Mouse (Mus musculus) stomach, postnatal 0 days (tissue): ENCODE results near the gene Bcl2l13. TPM values are rescaled to one million over a fixed set of nuclear protein-coding genes. Genes with fewer than 3 reads are reported as not detected.
"Not testable (repeated sequence)": the region's sequence is repeated elsewhere in the genome, so short reads cannot be mapped to it uniquely, and the experiment has no call there.

Experiments used
- ATAC-seq: fragments of 200-750 bp; cut with Nextera tagmentation; 2 replicates; pipeline ENCODE4 v1.8.0; 2017; ENCODE audit not compliant: low FRiP score, low TSS enrichment
- DNase-seq: peaks from one replicate; pipeline ENCODE4 v3.0.0-alpha.2; 2016; ENCODE audit warnings: low spot score
- H3K27ac ChIP-seq: fragments of 300-500 bp; sonication (generic); replicated peaks from 2 replicates; pipeline ENCODE4 v1.5.1; 2014; ENCODE audit warnings: mild to moderate bottlenecking, control low read depth
- H3K27me3 ChIP-seq: fragments of 300-500 bp; sonication (generic); 2 replicates; pipeline ENCODE4 v1.6.1; 2014; ENCODE audit warnings: low read length; ENCODE audit not compliant: control insufficient read depth, insufficient read depth
- H3K36me3 ChIP-seq: fragments of 300-500 bp; sonication (generic); 2 replicates; pipeline ENCODE4 v1.6.1; 2014; ENCODE audit warnings: low read length, mixed read lengths; ENCODE audit not compliant: control insufficient read depth, insufficient read depth
- H3K4me1 ChIP-seq: fragments of 300-500 bp; sonication (generic); replicated peaks from 2 replicates; pipeline ENCODE4 v1.6.1; 2014; ENCODE audit warnings: antibody characterized with exemption; ENCODE audit not compliant: control insufficient read depth, insufficient read depth
- H3K4me2 ChIP-seq: fragments of 300-500 bp; sonication (generic); replicated peaks from 2 replicates; pipeline ENCODE4 v1.6.1; 2014; ENCODE audit warnings: low read depth, mild to moderate bottlenecking, control low read depth, moderate library complexity
- H3K4me3 ChIP-seq: fragments of 300-500 bp; sonication (generic); 2 replicates; pipeline ENCODE4 v1.5.1; 2014; ENCODE audit warnings: low read depth, low read length, control low read depth
- H3K9ac ChIP-seq: fragments of 300-500 bp; sonication (generic); 2 replicates; pipeline ENCODE4 v1.6.1; 2014; ENCODE audit warnings: mild to moderate bottlenecking, low read length, control low read depth, mixed read lengths
- H3K9me3 ChIP-seq: fragments of 300-500 bp; sonication (generic); 2 replicates; pipeline ENCODE4 v1.6.1; 2016; ENCODE audit warnings: low read length; ENCODE audit not compliant: control insufficient read depth
- CTCF ChIP-seq: IDR thresholded peaks from 2 replicates; pipeline ENCODE4 v1.5.1; 2016; ENCODE audit warnings: antibody characterized with exemption, low read depth, mild to moderate bottlenecking, moderate library complexity
- EP300 ChIP-seq: optimal IDR thresholded peaks from 2 replicates; pipeline ENCODE3; 2016; ENCODE audit warnings: antibody characterized with exemption
- WGBS: fragments of 180-500 bp; shearing (Covaris S2); extraction: QIAGEN DNeasy Blood & Tissue Kit; methylation state at CpG from one replicate; pipeline ENCODE4 v1.1.7; 2014; 5-methylcytosine and 5-hydroxymethylcytosine counted together
- polyA plus RNA-seq: library from polyadenylated mRNA; unstranded; fragments of >200 nt; fragmentation: Nextera tagmentation; extraction: Ambion mirVana; gene quantifications from 2 replicates; pipeline ENCODE4 v1.2.1, GENCODE M21; 2015

Gene Bcl2l13
- polyA plus RNA-seq, 1 experiment from 2014 or later = 18.4 TPM

DNA sequence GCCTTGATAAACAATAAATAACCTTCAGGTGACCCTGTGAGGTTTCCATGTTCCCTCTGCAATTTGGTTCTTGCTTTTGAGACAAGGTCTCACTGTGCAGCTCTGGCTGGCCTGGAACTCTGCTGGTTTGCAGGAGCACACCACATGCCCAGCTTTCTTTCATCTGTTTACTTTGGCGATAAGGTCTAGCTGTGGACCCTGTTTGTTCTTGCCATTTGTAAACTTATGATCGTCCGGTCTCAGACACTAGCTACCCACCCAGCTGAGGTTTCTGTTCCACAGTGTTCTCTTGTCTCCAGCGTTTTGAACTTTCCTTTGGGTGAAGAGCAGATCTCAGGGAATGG lies 28.3 kb upstream of the Bcl2l13 start:
- whole genome bisulfite sequencing = 61% methylated on average over 4 of the region's 4 CpGs
- Histone ChIP-seq H3K27ac (peak overlapping the region; percentile 65), H3K9ac (no peak overlapping the region), H3K4me1 (no peaks in the 10 kb centered on the region), H3K27me3 (no peaks in the 10 kb centered on the region), H3K36me3 (peaks cover 20% of the 10 kb centered on the region), H3K4me2 (no peak overlapping the region), H3K4me3 (no peak overlapping the region), H3K9me3 (no peaks in the 10 kb centered on the region)
- no peak for TF ChIP-seq CTCF
- TF ChIP-seq EP300 = no peak
- no peak for DNase-seq
- ATAC-seq = peak; percentile 82

GRCm38 (mm10) chr6:120811999-120812398 lies 24.0 kb upstream of the Bcl2l13 start:
- H3K27me3 ChIP-seq, H3K27ac ChIP-seq, H3K36me3 ChIP-seq, H3K9ac ChIP-seq, DNase-seq, ATAC-seq, H3K4me3 ChIP-seq, H3K4me2 ChIP-seq, H3K9me3 ChIP-seq, H3K4me1 ChIP-seq: not testable (repeated sequence)
- over 99% methylated on average over 7 of the region's 10 CpGs for WGBS

GRCm38 (mm10) chr6:120819294-120819693 lies 16.7 kb upstream of the Bcl2l13 start:
- H3K4me2 ChIP-seq = no peak overlapping the region
- H3K36me3 ChIP-seq = peaks cover 8% of the 10 kb centered on the region
- ATAC-seq (no peak), DNase-seq (no peak)
- H3K4me3 ChIP-seq = no peak overlapping the region
- H3K9me3 ChIP-seq = no peaks in the 10 kb centered on the region
- no peak for TF ChIP-seq CTCF
- no peak for TF ChIP-seq EP300
- H3K27me3 ChIP-seq = no peaks in the 10 kb centered on the region
- H3K9ac ChIP-seq = no peak overlapping the region
- no peaks in the 10 kb centered on the region for H3K4me1 ChIP-seq
- WGBS = 78% methylated on average over 2 of the region's 2 CpGs
- no peak overlapping the region for H3K27ac ChIP-seq

DNA sequence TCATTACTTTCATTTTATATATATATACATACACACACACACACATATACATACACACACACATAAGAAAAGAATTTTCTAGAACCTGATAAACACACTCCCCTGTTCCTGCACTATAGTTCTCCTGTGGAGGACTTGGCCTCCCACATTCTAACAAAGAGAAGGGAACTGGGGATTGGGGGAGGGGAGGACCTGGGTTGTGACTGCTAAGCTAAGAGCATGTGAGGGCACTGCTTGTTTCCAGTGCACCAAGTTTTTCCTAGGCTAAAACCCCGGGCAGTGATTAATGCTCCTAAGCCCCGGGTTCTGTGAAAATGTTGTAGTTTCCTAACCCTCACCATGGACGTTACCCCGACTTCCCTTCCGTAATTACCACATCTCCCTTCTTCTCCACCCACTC lies 15.9 kb upstream of the Bcl2l13 start:
- ATAC-seq (no peak), DNase-seq (no peak)
- Histone ChIP-seq H3K4me2 (0 out of 2 replicates have a peak overlapping the region, but pooled peaks have one; percentile 6), H3K4me1 (no peaks in the 10 kb centered on the region), H3K4me3 (no peak overlapping the region; the same call in 1 of the 2 replicates), H3K27ac (no peak overlapping the region), H3K9ac (no peak overlapping the region), H3K36me3 (peaks cover 8% of the 10 kb centered on the region), H3K27me3 (no peaks in the 10 kb centered on the region), H3K9me3 (no peaks in the 10 kb centered on the region)
- WGBS = 66% methylated on average over 5 of the region's 5 CpGs
- TF ChIP-seq CTCF (no peak), EP300 (no peak)

- peak overlapping the region; percentile 62 for H3K4me2 ChIP-seq
- H3K4me1 ChIP-seq = no peaks in the 10 kb centered on the region
- H3K27me3 ChIP-seq = no peaks in the 10 kb centered on the region
- TF ChIP-seq EP300 = no peak
- TF ChIP-seq CTCF = no peak
- ATAC-seq (no peak), DNase-seq (no peak)
- no peaks in the 10 kb centered on the region for H3K9me3 ChIP-seq
- no peak overlapping the region for H3K9ac ChIP-seq
- no peak overlapping the region for H3K27ac ChIP-seq
- 85% methylated on average over 1 of the region's 1 CpGs for WGBS
- peak overlapping the region; percentile 88; the same call in 1 of the 2 replicates for H3K4me3 ChIP-seq
- peaks cover 8% of the 10 kb centered on the region for H3K36me3 ChIP-seq
These were observed 15.1 kb upstream of the Bcl2l13 start for GRCm38 (mm10) chr6:120820941-120821340.

DNA sequence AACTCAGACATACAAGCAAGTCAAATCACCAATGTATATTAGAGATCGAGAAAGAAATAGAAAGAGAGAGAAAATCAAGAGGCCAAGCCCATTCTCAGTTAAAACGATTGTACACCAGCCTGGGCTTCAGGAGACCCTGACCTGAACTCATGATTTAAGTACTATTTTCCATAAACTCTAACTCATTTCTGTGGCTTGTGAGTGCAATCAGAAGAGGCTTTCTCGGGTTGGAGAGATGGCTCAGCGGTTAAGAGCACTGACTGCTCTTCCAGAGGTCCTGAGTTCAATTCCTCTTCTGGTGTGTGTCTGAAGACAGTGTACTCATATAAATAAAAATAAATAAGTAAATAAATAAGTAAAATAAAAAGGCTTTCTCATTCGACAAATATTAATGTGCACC lies 14.3 kb upstream of the Bcl2l13 start:
- no peaks in the 10 kb centered on the region for H3K4me1 ChIP-seq
- ATAC-seq (no peak), DNase-seq (no peak)
- no peaks in the 10 kb centered on the region for H3K9me3 ChIP-seq
- H3K4me3 ChIP-seq = peak overlapping the region; percentile 88
- 39% methylated on average over 5 of the region's 5 CpGs for whole genome bisulfite sequencing
- H3K4me2 ChIP-seq = peak overlapping the region; percentile 62
- TF ChIP-seq EP300 = no peak
- TF ChIP-seq CTCF = no peak
- H3K27me3 ChIP-seq = no peaks in the 10 kb centered on the region
- peaks cover 8% of the 10 kb centered on the region for H3K36me3 ChIP-seq
- H3K27ac ChIP-seq = peak overlapping the region; percentile 98
- peak overlapping the region; percentile 89 for H3K9ac ChIP-seq
